Mouse (Mus musculus): ENCODE data around the gene Gm9376.

Gm9376 gene

GRCm38 (mm10) chr14:118277704-118278498 is 11.1 kb downstream of the Gm9376 start:
- no peak for DNase-seq (ENCODE audit: inconsistent age in 2 of 2, low spot score in 1 of 2)

GRCm38 (mm10) chr14:118282272-118282671 is 15.5 kb downstream of the Gm9376 start:
- DNase-seq (ENCODE audit: inconsistent age in 2 of 2, low spot score in 1 of 2), result no peak

- DNase-seq (ENCODE audit: inconsistent age in 2 of 2, low spot score in 1 of 2), result no peak
Measured at GRCm38 (mm10) chr14:118282917-118283316, 16.2 kb downstream of the Gm9376 start.

GRCm38 (mm10) chr14:118286096-118286495 is 19.3 kb downstream of the Gm9376 start:
- DNase-seq (ENCODE audit: inconsistent age in 2 of 2, low spot score in 1 of 2), result no peak

GRCm38 (mm10) chr14:118289133-118289532 is 22.4 kb downstream of the Gm9376 start:
- no peak for DNase-seq (ENCODE audit: inconsistent age in 2 of 2, low spot score in 1 of 2)

GRCm38 (mm10) chr14:118290009-118290408 is 23.2 kb downstream of the Gm9376 start:
- DNase-seq (ENCODE audit: inconsistent age in 2 of 2, low spot score in 1 of 2), result no peak

- DNase-seq (ENCODE audit: inconsistent age in 2 of 2, low spot score in 1 of 2), result no peak
Measured at GRCm38 (mm10) chr14:118302606-118303005, 35.8 kb downstream of the Gm9376 start.

GRCm38 (mm10) chr14:118304560-118304959 is 37.8 kb downstream of the Gm9376 start:
- DNase-seq (ENCODE audit: inconsistent age in 2 of 2, low spot score in 1 of 2), result no peak

GRCm38 (mm10) chr14:118305951-118306350 is 39.2 kb downstream of the Gm9376 start:
- DNase-seq (ENCODE audit: inconsistent age in 2 of 2, low spot score in 1 of 2), result no peak

- DNase-seq (ENCODE audit: inconsistent age in 2 of 2, low spot score in 1 of 2), result no peak
Measured at GRCm38 (mm10) chr14:118307060-118307459, 40.3 kb downstream of the Gm9376 start.

GRCm38 (mm10) chr14:118311703-118312102 is 44.9 kb downstream of the Gm9376 start:
- DNase-seq (ENCODE audit: inconsistent age in 2 of 2, low spot score in 1 of 2), result no peak

GRCm38 (mm10) chr14:118312664-118313063 is 45.9 kb downstream of the Gm9376 start:
- DNase-seq (ENCODE audit: inconsistent age in 2 of 2, low spot score in 1 of 2), result no peak

- no peak for DNase-seq (ENCODE audit: inconsistent age in 2 of 2, low spot score in 1 of 2)
Measured at GRCm38 (mm10) chr14:118313931-118314330, 47.2 kb downstream of the Gm9376 start.

- no peak for DNase-seq (ENCODE audit: inconsistent age in 2 of 2, low spot score in 1 of 2)
Measured at GRCm38 (mm10) chr14:118317260-118317659, 50.5 kb downstream of the Gm9376 start.
